Mouse (Mus musculus): ENCODE data around the gene Tenm2. TPM values are rescaled to one million over a fixed set of nuclear protein-coding genes. Genes with fewer than 3 reads are reported as not detected.

Tenm2 gene
- polyA plus RNA-seq, 1 experiment from 2014 or later = 0.06 TPM

GRCm38 (mm10) chr11:36351341-36351740, 884.4 kb downstream of the Tenm2 start:
- ChIA-PET POLR2A (no interaction called here), CTCF (interaction anchor here (1.8 kb wide), 1 partner anchor 11 kb away, joined by 6 read pairs; no protein-coding TSS in a partner anchor)
- in situ Hi-C loops (cut with MboI; ENCODE audit: low pct_unique_long_range_greater_than_20kb) = no loop called here
- no peak for TF ChIP-seq CTCF (IDR thresholded peaks at IDR 0.05)
- H3K27me3 ChIP-seq = peaks cover 13% of the 10 kb centered on the region
- ATAC-seq = no peak
- DNase-seq (ENCODE audit: low read depth, low spot score) = no peak

- DNase-seq (ENCODE audit: low read depth, low spot score) = no peak
- peaks cover 13% of the 10 kb centered on the region for H3K27me3 ChIP-seq
- in situ Hi-C loops (cut with MboI; ENCODE audit: low pct_unique_long_range_greater_than_20kb) = no loop called here
- ATAC-seq = no peak
- ChIA-PET CTCF (interaction anchor here (1.8 kb wide), 1 partner anchor 10 kb away, joined by 6 read pairs; no protein-coding TSS in a partner anchor), POLR2A (no interaction called here)
- TF ChIP-seq CTCF (IDR thresholded peaks at IDR 0.05) = no peak
Observed at GRCm38 (mm10) chr11:36350264-36350663, 885.5 kb downstream of the Tenm2 start.

GRCm38 (mm10) chr11:36349856-36350255, 885.9 kb downstream of the Tenm2 start:
- TF ChIP-seq CTCF (IDR thresholded peaks at IDR 0.05) = no peak
- ChIA-PET POLR2A (no interaction called here), CTCF (no interaction called here)
- in situ Hi-C loops (cut with MboI; ENCODE audit: low pct_unique_long_range_greater_than_20kb) = no loop called here
- no peak for ATAC-seq
- DNase-seq (ENCODE audit: low read depth, low spot score) = no peak
- peaks cover 13% of the 10 kb centered on the region for H3K27me3 ChIP-seq

GRCm38 (mm10) chr11:36341799-36342198, 894.0 kb downstream of the Tenm2 start:
- ATAC-seq (no peak), DNase-seq (ENCODE audit: low read depth, low spot score) (no peak)
- ChIA-PET CTCF (no interaction called here), POLR2A (no interaction called here)
- H3K27me3 ChIP-seq = peaks cover 29% of the 10 kb centered on the region
- no peak for TF ChIP-seq CTCF (IDR thresholded peaks at IDR 0.05)
- in situ Hi-C loops (cut with MboI; ENCODE audit: low pct_unique_long_range_greater_than_20kb) = no loop called here

GRCm38 (mm10) chr11:36338424-36338823, 897.3 kb downstream of the Tenm2 start:
- ATAC-seq = no peak
- no peak for TF ChIP-seq CTCF (IDR thresholded peaks at IDR 0.05)
- H3K27me3 ChIP-seq = peaks cover 52% of the 10 kb centered on the region
- ChIA-PET CTCF (no interaction called here), POLR2A (no interaction called here)
- no peak for DNase-seq (ENCODE audit: low read depth, low spot score)
- in situ Hi-C loops (cut with MboI; ENCODE audit: low pct_unique_long_range_greater_than_20kb) = no loop called here

- ChIA-PET CTCF (no interaction called here), POLR2A (no interaction called here)
- in situ Hi-C loops (cut with MboI; ENCODE audit: low pct_unique_long_range_greater_than_20kb) = no loop called here
- TF ChIP-seq CTCF (IDR thresholded peaks at IDR 0.05) = no peak
- peaks cover 62% of the 10 kb centered on the region for H3K27me3 ChIP-seq
- no peak for DNase-seq (ENCODE audit: low read depth, low spot score)
- no peak for ATAC-seq
Observed at GRCm38 (mm10) chr11:36337063-36337462, 898.7 kb downstream of the Tenm2 start.

- ChIA-PET CTCF (no interaction called here), POLR2A (no interaction called here)
- no peak for TF ChIP-seq CTCF (IDR thresholded peaks at IDR 0.05)
- no peak for ATAC-seq
- peaks cover 59% of the 10 kb centered on the region for H3K27me3 ChIP-seq
- no peak for DNase-seq (ENCODE audit: low read depth, low spot score)
- in situ Hi-C loops (cut with MboI; ENCODE audit: low pct_unique_long_range_greater_than_20kb) = no loop called here
Observed at GRCm38 (mm10) chr11:36335147-36335546, 900.6 kb downstream of the Tenm2 start.

GRCm38 (mm10) chr11:36334100-36334735, 901.5 kb downstream of the Tenm2 start:
- in situ Hi-C loops (cut with MboI; ENCODE audit: low pct_unique_long_range_greater_than_20kb) = no loop called here
- POLR2A ChIA-PET = no interaction called here
- DNase-seq (ENCODE audit: low read depth, low spot score) (no peak), ATAC-seq (no peak)
- TF ChIP-seq CTCF (IDR thresholded peaks at IDR 0.05) = no peak
- CTCF ChIA-PET = no interaction called here
- peaks cover 52% of the 10 kb centered on the region for H3K27me3 ChIP-seq

- CTCF ChIA-PET = no interaction called here
- in situ Hi-C loops (cut with MboI; ENCODE audit: low pct_unique_long_range_greater_than_20kb) = no loop called here
- POLR2A ChIA-PET = no interaction called here
- no peak for TF ChIP-seq CTCF (IDR thresholded peaks at IDR 0.05)
- peaks cover 42% of the 10 kb centered on the region for H3K27me3 ChIP-seq
- no peak for DNase-seq (ENCODE audit: low read depth, low spot score)
- ATAC-seq = no peak
Observed at GRCm38 (mm10) chr11:36332222-36332621, 903.5 kb downstream of the Tenm2 start.

GRCm38 (mm10) chr11:36331408-36332178, 904.2 kb downstream of the Tenm2 start:
- in situ Hi-C loops (cut with MboI; ENCODE audit: low pct_unique_long_range_greater_than_20kb) = no loop called here
- POLR2A ChIA-PET = interaction anchor here (0.6 kb wide), 1 partner anchor 43 kb away, joined by 4 read pairs; no protein-coding TSS in a partner anchor
- H3K27me3 ChIP-seq = peaks cover 41% of the 10 kb centered on the region
- no peak for TF ChIP-seq CTCF (IDR thresholded peaks at IDR 0.05)
- CTCF ChIA-PET = no interaction called here
- DNase-seq (ENCODE audit: low read depth, low spot score) (no peak), ATAC-seq (no peak)

GRCm38 (mm10) chr11:36327243-36327642, 908.5 kb downstream of the Tenm2 start:
- in situ Hi-C loops (cut with MboI; ENCODE audit: low pct_unique_long_range_greater_than_20kb) = no loop called here
- ATAC-seq (no peak), DNase-seq (ENCODE audit: low read depth, low spot score) (no peak)
- no peak for TF ChIP-seq CTCF (IDR thresholded peaks at IDR 0.05)
- H3K27me3 ChIP-seq = peaks cover 10% of the 10 kb centered on the region
- POLR2A ChIA-PET = no interaction called here
- CTCF ChIA-PET = no interaction called here

All from Patski (cell line).